Mouse (Mus musculus): ENCODE results near the gene Elmo1. TPM values are rescaled to one million over a fixed set of nuclear protein-coding genes. Genes with fewer than 3 reads are reported as not detected.

The Elmo1 gene
- total and polyA plus RNA-seq, 3 experiments: 23.1 to 50.2 (median 32.2) TPM

DNA sequence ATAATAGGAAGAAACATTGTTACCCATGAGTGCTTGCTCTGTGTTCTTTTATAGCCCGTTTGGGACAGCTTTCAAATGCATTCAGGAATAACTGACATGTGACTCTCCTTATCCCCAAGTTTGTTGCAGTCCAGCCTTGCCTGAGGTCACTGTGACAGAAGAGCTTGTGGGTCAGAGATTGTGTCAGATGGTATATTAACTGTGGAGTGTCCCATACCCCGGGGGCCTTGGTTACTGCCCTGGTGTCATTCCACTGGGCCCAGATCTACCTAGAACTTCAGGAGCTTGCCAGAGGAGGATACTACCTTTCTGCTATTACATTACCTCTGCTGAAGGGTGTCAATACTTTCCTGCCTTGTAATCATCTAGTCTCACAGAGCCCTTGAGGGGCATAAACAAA, 14.4 kb downstream of the Elmo1 start:
- peaks cover 9 to 66% of the 10 kb centered on the region in 2 experiments for H3K4me1 ChIP-seq (ENCODE audit: control insufficient read depth in 1 of 2, insufficient read depth in 2 of 2)
- H3K9me3 ChIP-seq (replicated peaks; ENCODE audit: low read length): no peaks in the 10 kb centered on the region
- H3K9ac ChIP-seq (ENCODE audit: insufficient read depth, low read depth): no peak overlapping the region
- peaks cover 0 to 24% of the 10 kb centered on the region in 2 experiments for H3K36me3 ChIP-seq (replicated peaks in 1 of 2; ENCODE audit: control insufficient read depth in 1 of 2, insufficient read depth in 1 of 2, low read length in 1 of 2)
- in situ Hi-C loops (cut with MboI; ENCODE audit: low pct_ligation_motif_present, low pct_unique_long_range_greater_than_20kb, low sequenced_read_pairs) (loop anchor here (5.0 to 25.0 kb wide), 2 partner anchors 78 to 1058 kb away; no protein-coding TSS in a partner anchor), dilution Hi-C loops (cut with MboI; ENCODE audit: extremely low pct_ligation_motif_present, extremely low pct_unique_long_range_greater_than_20kb, low sequenced_read_pairs) (no loop called here)
- no peak overlapping the region for H3K4me2 ChIP-seq (ENCODE audit: insufficient read depth, low read depth, poor library complexity, severe bottlenecking)
- TF ChIP-seq PAX5 (IDR thresholded peaks at IDR 0.05; ENCODE audit: low read length) (no peak), JUN (IDR thresholded peaks at IDR 0.05; ENCODE audit: insufficient read depth, low read depth, low read length) (no peak), USF2 (conservative IDR thresholded peaks at IDR 0.05; ENCODE audit: low read depth, low read length) (no peak), CTCF (conservative IDR thresholded peaks at IDR 0.05 in 1 of 2, IDR thresholded peaks at IDR 0.05 in 1 of 2; ENCODE audit: low read depth in 2 of 2, low read length in 2 of 2) (no peak), MAFK (IDR thresholded peaks at IDR 0.05; ENCODE audit: insufficient replicate concordance, low read length) (no peak), NELFE (IDR thresholded peaks at IDR 0.05; ENCODE audit: low read depth, low read length) (no peak), SMC3 (IDR thresholded peaks at IDR 0.05; ENCODE audit: low read depth, low read length) (no peak), HCFC1 (IDR thresholded peaks at IDR 0.05; ENCODE audit: low read depth, low read length) (no peak), SIN3A (IDR thresholded peaks at IDR 0.05; ENCODE audit: low read length) (no peak), NRF1 (IDR thresholded peaks at IDR 0.05; ENCODE audit: low read depth, low read length) (no peak), USF1 (IDR thresholded peaks at IDR 0.05; ENCODE audit: low read depth, low read length) (no peak), E2F4 (IDR thresholded peaks at IDR 0.05; ENCODE audit: insufficient replicate concordance, low read depth, low read length) (no peak), MAZ (IDR thresholded peaks at IDR 0.05; ENCODE audit: low read depth, low read length) (no peak), CHD1 (IDR thresholded peaks at IDR 0.05; ENCODE audit: low read depth, low read length) (no peak), MYC (IDR thresholded peaks at IDR 0.05; ENCODE audit: low read depth, low read length) (no peak), GABPA (IDR thresholded peaks at IDR 0.05; ENCODE audit: insufficient replicate concordance, low read depth, low read length) (no peak)
- no peak for DNase-seq (ENCODE audit: extremely low read depth)
- no peak overlapping the region for H3K4me3 ChIP-seq (replicated peaks in 1 of 3; ENCODE audit: low read depth in 2 of 3, low read length in 2 of 3, poor library complexity in 1 of 3)
- H3K27me3 ChIP-seq (replicated peaks): no peaks in the 10 kb centered on the region
- H3K27ac ChIP-seq (ENCODE audit: insufficient read depth, low read depth): no peak overlapping the region
- H3K79me2 ChIP-seq (replicated peaks; ENCODE audit: control insufficient read depth, extremely low read depth, insufficient read depth, poor library complexity, severe bottlenecking): no peaks in the 10 kb centered on the region; the same call in 1 of the 2 replicates

- no peak for TF ChIP-seq RCOR1 (conservative IDR thresholded peaks at IDR 0.05; ENCODE audit: low read depth, low read length)
- TF ChIP-seq GABPA (IDR thresholded peaks at IDR 0.05; ENCODE audit: insufficient replicate concordance, low read depth, low read length): no peak
- no peak for TF ChIP-seq ZNF384 (IDR thresholded peaks at IDR 0.05; ENCODE audit: low read depth, low read length)
- no peak for TF ChIP-seq IRF4 (IDR thresholded peaks at IDR 0.05; ENCODE audit: low read depth, low read length)
- TF ChIP-seq MAFK (IDR thresholded peaks at IDR 0.05; ENCODE audit: insufficient replicate concordance, low read length): no peak
- TF ChIP-seq RAD21 (IDR thresholded peaks at IDR 0.05; ENCODE audit: low read depth, low read length): no peak
- no peak for TF ChIP-seq MXI1 (IDR thresholded peaks at IDR 0.05; ENCODE audit: low read depth, low read length)
- no peak for TF ChIP-seq CHD1 (IDR thresholded peaks at IDR 0.05; ENCODE audit: low read depth, low read length)
- no peak for TF ChIP-seq MYC (IDR thresholded peaks at IDR 0.05; ENCODE audit: low read depth, low read length)
- TF ChIP-seq NRF1 (IDR thresholded peaks at IDR 0.05; ENCODE audit: low read depth, low read length): no peak
- TF ChIP-seq USF2 (conservative IDR thresholded peaks at IDR 0.05; ENCODE audit: low read depth, low read length): no peak
- no peak for TF ChIP-seq ZKSCAN1 (IDR thresholded peaks at IDR 0.05; ENCODE audit: borderline replicate concordance, low read depth, low read length)
- H3K9me3 ChIP-seq (replicated peaks; ENCODE audit: low read length): no peaks in the 10 kb centered on the region
- H3K27ac ChIP-seq (ENCODE audit: insufficient read depth, low read depth): no peak overlapping the region
- no peak overlapping the region for H3K4me2 ChIP-seq (ENCODE audit: insufficient read depth, low read depth, poor library complexity, severe bottlenecking)
- peaks cover 15 to 67% of the 10 kb centered on the region in 2 experiments for H3K4me1 ChIP-seq (ENCODE audit: control insufficient read depth in 1 of 2, insufficient read depth in 2 of 2)
- H3K27me3 ChIP-seq (replicated peaks): no peaks in the 10 kb centered on the region
- in situ Hi-C loops (cut with MboI; ENCODE audit: low pct_ligation_motif_present, low pct_unique_long_range_greater_than_20kb, low sequenced_read_pairs): loop anchor here (5.0 to 25.0 kb wide), 2 partner anchors 76 to 1056 kb away; no protein-coding TSS in a partner anchor
- dilution Hi-C loops (cut with MboI; ENCODE audit: extremely low pct_ligation_motif_present, extremely low pct_unique_long_range_greater_than_20kb, low sequenced_read_pairs): no loop called here
- H3K79me2 ChIP-seq (replicated peaks; ENCODE audit: control insufficient read depth, extremely low read depth, insufficient read depth, poor library complexity, severe bottlenecking): peaks cover 4% of the 10 kb centered on the region; the same call in 1 of the 2 replicates
- no peak for DNase-seq (ENCODE audit: extremely low read depth)
- peaks cover 0 to 24% of the 10 kb centered on the region in 2 experiments for H3K36me3 ChIP-seq (replicated peaks in 1 of 2; ENCODE audit: control insufficient read depth in 1 of 2, insufficient read depth in 1 of 2, low read length in 1 of 2)
- H3K4me3 ChIP-seq (replicated peaks in 1 of 3; ENCODE audit: low read depth in 2 of 3, low read length in 2 of 3, poor library complexity in 1 of 3): no peak overlapping the region
- H3K9ac ChIP-seq (ENCODE audit: insufficient read depth, low read depth): no peak overlapping the region
Measured at GRCm38 (mm10) chr13:20105996-20106395, 15.6 kb downstream of the Elmo1 start.
